Mouse (Mus musculus): ENCODE data around the gene Mtcp1. TPM values are rescaled to one million over a fixed set of nuclear protein-coding genes. Genes with fewer than 3 reads are reported as not detected.

The Mtcp1 gene
- polyA plus RNA-seq, 1 experiment from 2014 or later, result 7.3 TPM

DNA sequence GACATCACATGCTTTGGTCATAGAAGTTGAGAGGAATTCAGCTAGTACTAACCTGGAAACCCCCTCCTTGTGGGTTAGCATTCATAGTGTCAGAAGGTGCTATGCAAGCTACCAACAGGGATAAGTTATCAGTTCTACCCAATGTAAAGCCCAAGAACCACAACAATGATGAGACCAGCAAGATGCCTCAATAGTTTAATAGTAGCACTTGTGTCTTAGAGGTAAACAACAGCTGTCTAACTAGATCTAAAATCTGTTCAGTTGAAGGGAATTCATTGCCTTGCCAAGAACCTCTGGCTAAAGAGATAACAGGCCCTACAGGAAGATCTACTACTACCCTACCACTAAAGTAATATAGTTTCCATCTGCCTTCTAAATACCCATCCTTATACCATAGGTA lies 39.6 kb downstream of the Mtcp1 start:
- Histone ChIP-seq H3K4me3 (ENCODE audit: low read length) (no peak overlapping the region), H3K27ac (ENCODE audit: low read length) (no peak overlapping the region), H3K36me3 (ENCODE audit: control insufficient read depth, insufficient read depth) (no peaks in the 10 kb centered on the region), H3K27me3 (ENCODE audit: control insufficient read depth, insufficient read depth, low read length) (no peaks in the 10 kb centered on the region), H3K9ac (ENCODE audit: low read length) (no peak overlapping the region), H3K4me1 (ENCODE audit: control insufficient read depth, insufficient read depth, low read length) (no peaks in the 10 kb centered on the region), H3K9me3 (replicated peaks; ENCODE audit: control insufficient read depth, low read length) (no peaks in the 10 kb centered on the region), H3K4me2 (ENCODE audit: low read depth, low read length) (no peak overlapping the region)
- ATAC-seq (replicated peaks; ENCODE audit: extremely low read depth, insufficient read depth, low FRiP score), result no peak

DNA sequence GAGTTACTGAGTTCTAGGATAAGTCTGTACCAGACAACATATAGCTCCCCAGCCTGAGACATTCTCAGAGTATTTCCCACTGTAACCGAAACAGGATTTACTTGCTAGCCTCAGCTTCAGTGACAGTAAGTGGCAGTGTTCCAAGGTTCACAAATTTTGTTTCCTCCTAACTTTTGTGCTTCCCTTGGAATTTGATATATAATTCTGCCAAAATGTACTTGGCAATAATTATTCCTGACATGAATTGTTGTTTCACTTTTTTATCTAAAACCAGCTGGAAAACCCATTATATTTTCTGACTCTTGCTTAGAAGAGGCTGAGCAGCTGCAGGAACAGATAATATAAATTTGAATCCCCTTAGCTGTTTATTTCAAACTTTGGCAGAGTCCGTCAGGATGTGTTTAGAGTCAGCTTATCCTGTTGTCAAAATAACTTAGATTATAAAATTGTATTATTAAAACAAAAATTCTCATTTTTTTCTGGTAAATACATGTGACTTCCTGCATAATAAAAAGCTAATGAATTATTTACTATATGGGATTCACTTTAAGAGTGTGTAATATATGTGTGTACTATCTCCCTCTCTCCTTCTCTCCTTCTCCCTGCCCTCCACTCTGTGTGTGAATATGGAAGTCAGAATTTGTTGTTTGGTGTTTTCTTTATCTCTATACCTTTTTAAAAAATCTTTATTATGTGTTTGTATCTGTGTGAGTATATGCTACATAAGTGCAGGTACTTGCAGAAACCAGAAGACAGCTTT lies 43.5 kb downstream of the Mtcp1 start:
- Histone ChIP-seq H3K9me3 (replicated peaks; ENCODE audit: control insufficient read depth, low read length) (no peaks in the 10 kb centered on the region), H3K4me3 (ENCODE audit: low read length) (no peak overlapping the region), H3K4me1 (ENCODE audit: control insufficient read depth, insufficient read depth, low read length) (peaks cover 3% of the 10 kb centered on the region; the same call in 1 of the 2 replicates), H3K4me2 (ENCODE audit: low read depth, low read length) (no peak overlapping the region), H3K27me3 (ENCODE audit: control insufficient read depth, insufficient read depth, low read length) (no peaks in the 10 kb centered on the region), H3K36me3 (ENCODE audit: control insufficient read depth, insufficient read depth) (no peaks in the 10 kb centered on the region), H3K27ac (ENCODE audit: low read length) (no peak overlapping the region; the same call in 1 of the 2 replicates), H3K9ac (ENCODE audit: low read length) (no peak overlapping the region)
- peak; percentile 45; the same call in 1 of the 2 replicates for ATAC-seq (replicated peaks; ENCODE audit: extremely low read depth, insufficient read depth, low FRiP score)
- 53% methylated on average over 2 of the region's 2 CpGs for WGBS

DNA sequence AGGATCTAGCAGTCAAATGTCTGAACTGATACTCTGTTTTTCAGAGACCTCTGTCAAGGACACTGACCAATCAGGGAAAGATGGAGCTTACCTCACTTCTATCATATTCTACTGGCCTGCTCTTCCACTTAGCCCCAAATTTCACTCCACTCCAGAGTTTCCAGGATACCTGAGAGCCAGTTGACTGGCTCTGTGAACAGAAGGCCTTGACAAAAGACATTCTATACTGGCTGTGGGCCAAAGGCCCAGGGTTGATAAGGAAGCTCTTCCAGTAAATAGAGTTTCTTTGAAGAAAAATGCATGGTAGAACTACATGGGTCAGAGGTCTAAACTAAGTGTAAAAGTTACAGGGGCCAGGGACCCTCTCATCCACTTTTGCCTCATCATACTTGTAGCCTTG lies 46.2 kb downstream of the Mtcp1 start:
- Histone ChIP-seq H3K9ac (ENCODE audit: low read length) (no peak overlapping the region), H3K4me1 (ENCODE audit: control insufficient read depth, insufficient read depth, low read length) (peaks cover 3% of the 10 kb centered on the region; the same call in 1 of the 2 replicates), H3K36me3 (ENCODE audit: control insufficient read depth, insufficient read depth) (no peaks in the 10 kb centered on the region), H3K27me3 (ENCODE audit: control insufficient read depth, insufficient read depth, low read length) (no peaks in the 10 kb centered on the region), H3K4me3 (ENCODE audit: low read length) (no peak overlapping the region), H3K4me2 (ENCODE audit: low read depth, low read length) (no peak overlapping the region), H3K9me3 (replicated peaks; ENCODE audit: control insufficient read depth, low read length) (no peaks in the 10 kb centered on the region), H3K27ac (ENCODE audit: low read length) (no peak overlapping the region)
- peak; percentile 60; the same call in 1 of the 2 replicates for ATAC-seq (replicated peaks; ENCODE audit: extremely low read depth, insufficient read depth, low FRiP score)

Other genes starting within 250 kb of the Mtcp1 start
- gene Fundc2, start 34.2 kb downstream of the Mtcp1 start, polyA plus RNA-seq (2015; fragmentation: Nextera tagmentation; extraction: Ambion mirVana), result 73.6 and 83.5 TPM in 2 replicates
- 0.95 and 2.0 TPM in 2 replicates for gene F8, start 34.0 kb downstream of the Mtcp1 start, polyA plus RNA-seq (2015; fragmentation: Nextera tagmentation; extraction: Ambion mirVana)
- 18.2 and 22.0 TPM in 2 replicates for gene Cmc4, start within 50 bp of the Mtcp1 start, polyA plus RNA-seq (2015; fragmentation: Nextera tagmentation; extraction: Ambion mirVana)
- gene Brcc3, start within 50 bp of the Mtcp1 start, polyA plus RNA-seq (2015; fragmentation: Nextera tagmentation; extraction: Ambion mirVana), result 54.3 and 54.4 TPM in 2 replicates
- gene Vbp1, start 97.7 kb upstream of the Mtcp1 start, polyA plus RNA-seq (2015; fragmentation: Nextera tagmentation; extraction: Ambion mirVana), result 132 and 165 TPM in 2 replicates
- 0.29 and 0.34 TPM in 2 replicates for gene Rab39b, start 161.6 kb upstream of the Mtcp1 start, polyA plus RNA-seq (2015; fragmentation: Nextera tagmentation; extraction: Ambion mirVana)